Mouse (Mus musculus) embryo, embryonic 9.5 days (tissue): ENCODE results near the gene Fbf1.
"Not testable (repeated sequence)": the region's sequence is repeated elsewhere in the genome, so short reads cannot be mapped to it uniquely, and the experiment has no call there.

ENCODE experiments used
- DNase-seq: peaks from one replicate; pipeline ENCODE4 v3.0.0-alpha.2; 2017; ENCODE audit errors: extremely low spot score

The Fbf1 gene

GRCm38 (mm10) chr11:116133497-116133896, 34.5 kb downstream of the Fbf1 start:
- DNase-seq, result no peak

GRCm38 (mm10) chr11:116132366-116133333, 35.3 kb downstream of the Fbf1 start:
- DNase-seq, result no peak

GRCm38 (mm10) chr11:116131349-116132170, 36.4 kb downstream of the Fbf1 start:
- DNase-seq, result no peak

GRCm38 (mm10) chr11:116130488-116131205, 37.3 kb downstream of the Fbf1 start, which contains the start of gene Trim65:
Trim65 (minus strand) TSS chr11:116131128.
- peak; percentile 84 for DNase-seq

- DNase-seq, result no peak
These were observed 37.9 kb downstream of the Fbf1 start for GRCm38 (mm10) chr11:116129993-116130487.

GRCm38 (mm10) chr11:116129091-116129790, 38.7 kb downstream of the Fbf1 start:
- no peak for DNase-seq

GRCm38 (mm10) chr11:116127986-116128385, 40.0 kb downstream of the Fbf1 start:
- DNase-seq, result no peak

GRCm38 (mm10) chr11:116127156-116127980, 40.6 kb downstream of the Fbf1 start, which contains the start of gene Trim47:
Trim47 (minus strand) TSS chr11:116127210.
- DNase-seq, result peak; percentile 80

GRCm38 (mm10) chr11:116126261-116126660, 41.7 kb downstream of the Fbf1 start:
- DNase-seq, result no peak

- not testable (repeated sequence) for DNase-seq
These were observed 46.2 kb downstream of the Fbf1 start for GRCm38 (mm10) chr11:116121731-116122245.

GRCm38 (mm10) chr11:116117819-116118218, 50.1 kb downstream of the Fbf1 start:
- DNase-seq, result no peak

- DNase-seq, result no peak
These were observed 50.7 kb downstream of the Fbf1 start for GRCm38 (mm10) chr11:116117241-116117640.

- DNase-seq, result no peak
These were observed 56.3 kb downstream of the Fbf1 start for GRCm38 (mm10) chr11:116111611-116112203.

GRCm38 (mm10) chr11:116111067-116111466, 56.9 kb downstream of the Fbf1 start:
- no peak for DNase-seq

GRCm38 (mm10) chr11:116110540-116110939, 57.4 kb downstream of the Fbf1 start:
- DNase-seq, result no peak

- DNase-seq, result no peak
These were observed 57.8 kb downstream of the Fbf1 start for GRCm38 (mm10) chr11:116110131-116110530.

GRCm38 (mm10) chr11:116109441-116110081, 58.4 kb downstream of the Fbf1 start:
- DNase-seq, result no peak

- no peak for DNase-seq
These were observed 59.4 kb downstream of the Fbf1 start for GRCm38 (mm10) chr11:116108464-116109137.
